Mouse (Mus musculus): ENCODE measurements around the gene Efemp2.

- TF ChIP-seq MXI1 (IDR thresholded peaks at IDR 0.05; ENCODE audit: low read depth, low read length) (no peak), USF2 (IDR thresholded peaks at IDR 0.05; ENCODE audit: borderline replicate concordance in 1 of 2, insufficient read depth in 1 of 2, low read depth in 1 of 2, low read length in 2 of 2) (no peak), E2F4 (IDR thresholded peaks at IDR 0.05; ENCODE audit: borderline replicate concordance, low read depth, low read length) (no peak), ELF1 (IDR thresholded peaks at IDR 0.05; ENCODE audit: low read depth, low read length) (no peak), NRF1 (IDR thresholded peaks at IDR 0.05; ENCODE audit: insufficient read depth, low read depth, low read length, poor library complexity, severe bottlenecking) (no peak), MYC (IDR thresholded peaks at IDR 0.05; ENCODE audit: low read depth, low read length) (no peak), POLR2A (IDR thresholded peaks at IDR 0.05; ENCODE audit: control insufficient read depth in 1 of 2, insufficient read depth in 1 of 2, low read depth in 1 of 2, low read length in 2 of 2, poor library complexity in 1 of 2) (no peak), POLR2AphosphoS2 (IDR thresholded peaks at IDR 0.05; ENCODE audit: low read length) (no peak), UBTF (IDR thresholded peaks at IDR 0.05; ENCODE audit: borderline replicate concordance, insufficient read depth, low read depth, low read length) (no peak), ZMIZ1 (IDR thresholded peaks at IDR 0.05; ENCODE audit: low read depth, low read length) (no peak), CTCF (IDR thresholded peaks at IDR 0.05 in 2 of 3, conservative IDR thresholded peaks at IDR 0.05 in 1 of 3; ENCODE audit: control insufficient read depth in 1 of 3, insufficient read depth in 1 of 3, low read depth in 2 of 3, low read length in 3 of 3, poor library complexity in 1 of 3, severe bottlenecking in 1 of 3) (no peak), TBP (IDR thresholded peaks at IDR 0.05; ENCODE audit: low read depth, low read length) (no peak), USF1 (IDR thresholded peaks at IDR 0.05; ENCODE audit: low read depth, low read length) (no peak), MAX (IDR thresholded peaks at IDR 0.05; ENCODE audit: low read length) (no peak)
Observed at GRCm38 (mm10) chr19:5433951-5434350, 39.8 kb upstream of the Efemp2 start.
